Mouse (Mus musculus) kidney, postnatal 4 days (tissue): ENCODE measurements around the gene Chd3.
A peak's percentile ranks its signal among the peaks of the same experiment; 100 is the strongest.

Experiments
- DNase-seq, 2 experiments: peaks; one replicate each; pipeline ENCODE4 v3.0.0; 2021; ENCODE audit warnings: mixed read lengths in 2 of 2

Chd3 gene

DNA sequence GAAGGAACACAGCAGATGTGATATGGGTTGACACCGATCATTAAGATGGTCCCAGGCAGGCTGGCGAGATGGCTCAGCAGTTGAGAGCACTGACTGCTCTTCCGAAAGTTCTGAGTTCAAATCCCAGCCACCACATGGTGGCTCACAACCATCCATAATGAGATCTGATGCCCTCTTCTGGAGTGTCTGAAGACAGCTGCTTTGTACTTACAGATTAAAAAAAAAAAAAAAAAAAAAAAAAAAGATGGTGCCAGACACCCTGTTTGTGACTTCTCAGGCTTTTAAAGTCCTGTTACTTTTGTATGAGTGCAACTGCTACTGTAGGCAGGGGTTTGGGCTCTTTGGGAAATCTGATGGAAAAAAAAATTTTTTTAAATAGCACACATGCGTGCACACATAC, 19.5 kb upstream of the Chd3 start:
- DNase-seq, result no peak

DNA sequence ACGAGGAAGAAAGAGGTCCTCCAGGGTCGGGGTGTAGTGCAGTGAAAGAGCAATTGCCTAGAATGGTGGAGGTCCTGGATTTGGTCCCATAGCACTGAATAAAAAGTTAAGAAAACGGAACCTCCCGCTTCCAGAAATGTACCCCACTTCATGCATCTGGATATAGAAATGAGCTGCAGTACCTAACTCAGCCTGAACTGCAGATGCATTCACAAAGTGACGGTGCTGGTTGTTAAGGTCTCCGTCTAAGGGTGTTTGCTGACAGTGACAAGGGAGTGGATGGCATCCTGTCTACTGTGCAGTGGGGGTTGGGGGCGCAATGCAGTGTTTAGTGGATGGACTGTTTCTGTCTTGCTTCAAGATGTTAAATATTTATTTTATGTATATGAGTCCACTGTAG, 17.6 kb upstream of the Chd3 start:
- DNase-seq, result no peak

DNA sequence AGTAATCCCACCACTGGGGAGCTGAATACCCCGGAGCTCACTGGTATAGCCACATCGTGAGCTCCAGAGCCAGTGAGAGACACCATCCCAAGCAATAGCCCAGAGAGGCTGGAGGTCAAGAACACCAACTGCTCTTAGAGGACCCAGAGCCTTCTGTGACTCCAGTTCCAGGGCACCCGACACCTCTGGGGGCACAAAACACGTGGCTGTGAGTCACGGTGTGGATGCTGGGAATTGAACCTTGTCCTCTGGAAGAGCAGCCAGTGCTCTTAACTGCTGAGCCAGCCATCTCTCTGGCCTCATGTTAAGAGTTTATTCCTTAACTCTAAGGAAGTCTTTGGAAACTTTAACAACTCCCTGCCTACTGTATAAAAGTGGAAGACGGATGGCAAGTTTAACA, 15.8 kb upstream of the Chd3 start:
- DNase-seq, result peak; percentile 41 to 64

DNA sequence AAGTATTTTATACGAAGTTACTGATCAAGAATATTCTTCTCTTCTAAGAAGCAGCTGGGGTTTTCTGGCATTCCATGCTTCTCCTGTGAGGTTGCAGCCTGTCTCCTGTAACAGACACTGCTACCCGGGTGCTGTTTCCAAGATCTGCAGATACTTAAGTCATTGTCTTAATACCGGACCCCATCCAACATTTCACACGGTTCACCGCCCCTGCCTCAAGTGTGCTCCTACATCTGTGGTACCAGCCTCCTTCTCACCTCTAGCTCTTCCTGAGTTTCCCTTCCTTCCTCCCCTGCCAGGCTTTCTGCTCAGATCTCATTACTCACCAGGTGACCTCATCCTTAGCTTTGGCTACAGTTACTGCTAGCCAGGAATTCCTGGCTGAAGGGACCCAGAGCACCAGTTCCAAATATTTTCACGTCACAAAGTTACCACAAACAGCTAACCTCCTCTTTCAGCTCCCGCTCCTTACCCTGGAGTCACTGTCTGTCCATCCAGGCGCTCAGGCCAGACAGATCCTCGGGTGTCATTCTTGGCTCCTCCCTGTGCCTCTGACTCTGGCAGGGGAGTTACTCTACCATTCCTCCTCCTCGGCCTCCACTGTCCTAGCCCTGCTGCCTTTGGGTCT, 13.4 kb upstream of the Chd3 start:
- no peak for DNase-seq

DNA sequence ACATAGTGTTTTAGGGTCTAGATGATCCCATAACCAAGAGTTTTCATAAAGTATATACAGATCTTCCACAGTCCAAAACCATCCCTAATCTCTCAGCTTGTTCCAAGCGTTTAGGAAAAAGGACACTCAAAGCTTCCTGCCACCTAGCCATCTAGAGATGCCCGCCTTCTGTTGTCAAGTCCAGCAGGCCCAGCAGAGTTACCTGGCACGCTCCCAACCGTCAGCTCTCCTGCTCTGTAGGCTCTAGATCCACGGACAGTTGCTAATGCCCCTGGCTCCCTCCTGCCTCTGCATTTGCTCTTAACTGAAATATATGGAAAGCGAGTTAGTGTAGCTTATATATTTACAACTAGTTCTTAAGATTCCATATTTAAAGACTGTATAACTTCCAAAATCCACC, 12.2 kb upstream of the Chd3 start:
- no peak for DNase-seq

DNA sequence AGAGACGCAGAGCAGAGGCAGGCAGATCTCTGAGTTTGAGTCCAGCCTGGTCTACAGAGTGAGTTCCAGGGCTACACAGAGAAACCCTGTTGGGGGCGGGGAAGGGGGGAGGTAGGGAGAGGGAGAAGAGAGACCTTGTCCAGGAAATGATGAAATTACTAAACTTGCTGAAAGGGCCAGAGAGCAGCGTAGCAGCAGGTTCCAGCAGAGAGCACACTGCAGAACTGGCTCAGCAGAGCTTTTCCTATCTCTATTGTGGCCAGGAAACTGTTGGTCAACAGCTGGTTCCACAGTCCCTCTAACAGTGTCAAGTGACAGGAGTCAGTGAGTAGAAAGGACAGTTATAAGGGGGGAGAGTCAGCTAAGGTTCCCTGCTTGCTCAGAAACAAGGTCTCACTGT, 10.4 kb upstream of the Chd3 start:
- no peak for DNase-seq

DNA sequence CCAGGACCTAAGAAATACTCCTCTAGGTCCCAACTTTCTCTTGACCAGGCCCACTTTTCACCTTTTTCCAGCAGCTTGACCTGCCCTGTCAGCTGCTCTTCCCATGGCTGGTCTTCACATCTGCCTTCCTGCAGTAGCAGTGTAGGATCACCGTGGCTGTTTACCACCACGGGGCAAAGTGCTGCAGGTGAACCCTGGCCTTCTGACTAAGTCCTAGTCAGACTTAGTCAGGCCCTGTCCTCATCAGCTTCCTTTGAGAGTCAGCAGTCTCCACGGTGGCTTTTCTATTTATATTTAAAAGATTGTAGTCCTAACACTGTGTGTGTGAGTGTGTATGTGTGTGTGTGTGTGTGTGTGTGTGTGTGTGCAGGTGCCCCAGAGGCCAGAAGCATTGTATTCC, 8.6 kb upstream of the Chd3 start:
- DNase-seq, result peak in 1 of 2 experiments; percentile 49

DNA sequence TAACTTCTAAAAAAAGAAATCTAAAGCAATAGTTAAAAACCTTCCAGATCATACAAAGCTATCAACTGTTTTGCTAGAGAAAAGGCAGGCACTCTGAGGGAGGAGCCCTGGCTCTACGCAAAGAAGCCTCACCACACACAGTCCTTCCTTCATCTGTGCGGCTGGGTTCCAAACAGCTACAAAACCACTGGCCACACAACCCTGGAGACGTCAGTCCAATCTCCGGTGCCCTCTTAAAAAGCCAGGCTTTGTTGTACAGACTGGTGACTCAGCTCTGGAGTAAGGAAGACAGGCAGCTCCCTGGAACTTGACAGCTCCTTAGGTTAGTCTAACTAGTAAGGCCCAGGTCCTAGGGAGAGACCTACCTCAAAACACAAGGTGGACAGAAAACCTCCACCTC, 6.4 kb upstream of the Chd3 start:
- DNase-seq, result no peak

DNA sequence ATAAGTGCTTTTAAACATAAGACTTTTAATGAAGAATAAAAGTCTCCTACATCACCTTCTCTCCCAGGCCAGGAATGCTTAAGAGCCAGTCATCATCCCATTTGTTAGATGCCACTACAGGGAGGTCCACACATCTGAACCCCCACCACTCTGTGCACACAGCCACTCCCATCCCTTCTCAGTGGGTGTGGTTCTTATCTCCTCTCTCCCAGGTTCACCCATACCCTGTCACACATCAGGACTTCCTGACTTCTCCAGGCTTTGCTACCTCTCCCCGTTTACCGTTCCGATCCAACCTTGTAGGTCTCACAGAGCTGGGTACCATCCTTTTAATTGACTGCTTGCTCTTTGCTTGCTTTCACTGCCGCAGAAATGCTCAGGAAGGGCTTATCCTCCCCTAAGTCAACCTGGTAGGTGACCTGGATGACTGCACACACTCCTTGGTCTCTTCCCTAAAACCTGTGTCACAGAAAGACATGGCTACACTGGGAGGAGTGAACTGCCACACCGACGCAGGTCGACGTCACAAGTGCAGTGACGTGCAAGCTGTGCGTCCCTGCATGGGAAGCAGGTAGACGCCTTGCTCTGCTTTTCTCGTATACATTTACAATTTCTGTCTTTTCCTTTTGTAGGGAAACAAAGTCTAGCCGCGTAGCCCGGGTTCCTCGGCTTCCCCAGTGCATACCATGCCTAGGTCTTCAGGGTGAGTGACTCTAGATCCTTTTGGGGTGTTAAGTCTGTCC, 4.2 kb upstream of the Chd3 start:
- DNase-seq, result no peak

DNA sequence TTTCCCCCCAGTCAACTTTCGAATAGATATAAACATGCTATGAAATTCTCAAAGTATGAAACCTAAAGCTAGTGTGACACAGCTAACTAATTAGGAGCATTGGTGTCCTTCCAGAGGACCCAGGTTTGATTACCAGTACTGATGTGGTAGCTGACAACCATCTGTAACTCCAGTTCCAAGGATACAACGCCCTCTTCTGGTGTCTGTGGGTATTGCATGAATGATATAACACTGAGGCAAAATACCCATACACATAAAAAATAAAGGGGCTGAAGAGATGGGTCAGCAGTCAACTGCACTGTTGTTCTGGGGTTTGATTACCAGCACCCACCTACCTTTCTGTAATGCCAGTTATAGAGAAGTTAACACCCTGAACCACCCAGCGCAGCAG, 3.6 kb upstream of the Chd3 start:
- DNase-seq, result no peak

DNA sequence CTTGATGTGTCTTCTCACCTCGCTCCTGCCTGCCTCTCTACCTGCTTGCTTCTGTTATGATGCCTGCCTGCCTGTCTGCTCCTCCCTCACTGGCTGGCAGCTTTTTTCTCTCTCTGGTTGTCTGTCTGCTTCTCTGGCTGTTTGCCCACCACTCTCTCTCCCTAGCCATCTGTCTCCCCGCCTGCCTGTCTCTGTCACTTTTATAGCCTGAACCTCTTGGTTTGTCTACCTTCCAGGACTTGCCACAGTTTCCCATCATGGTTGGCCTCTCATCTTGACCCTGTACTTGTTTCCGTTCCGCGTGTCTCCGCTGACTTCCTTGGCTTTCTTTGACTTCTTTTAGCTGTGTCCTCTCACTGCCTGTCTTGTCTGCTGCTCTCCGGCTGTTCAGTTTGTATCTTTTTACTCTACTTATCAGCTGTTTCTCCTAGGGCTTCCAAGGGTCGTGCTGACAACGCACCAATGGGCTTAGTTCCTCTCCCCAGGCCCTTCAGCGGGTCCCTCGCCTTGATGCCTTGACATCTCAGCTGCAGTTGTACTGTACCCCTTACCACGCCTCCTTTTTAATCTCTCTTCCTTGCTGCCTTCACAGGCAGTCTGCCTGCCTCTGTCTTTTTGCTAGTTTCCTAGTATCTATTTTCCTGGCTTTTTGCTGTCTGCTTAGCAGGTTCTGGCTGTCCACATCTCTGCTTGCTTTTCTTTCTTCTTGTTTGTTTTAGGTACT, 3.0 kb upstream of the Chd3 start:
- DNase-seq, result peak; percentile 42 to 50

DNA sequence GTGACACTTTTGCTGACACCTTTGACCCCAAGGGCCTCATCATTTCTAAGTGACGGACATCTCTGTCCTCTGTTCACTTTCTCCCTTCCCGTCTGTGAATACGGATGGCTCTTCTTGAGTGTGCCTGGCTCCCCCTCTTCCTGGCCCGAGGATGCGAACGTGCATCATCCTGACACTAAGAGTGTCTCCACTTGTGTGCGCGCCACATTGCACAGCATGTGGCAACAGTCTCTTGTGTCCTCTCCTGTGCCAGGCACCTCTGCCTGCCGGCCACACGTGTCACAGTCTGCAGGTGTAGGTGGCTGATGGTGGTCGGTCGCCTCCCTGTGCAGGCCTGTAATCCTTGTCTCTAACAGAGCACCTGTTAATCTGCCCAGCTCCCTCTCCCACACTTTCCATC, 2.4 kb upstream of the Chd3 start:
- peak in 1 of 2 experiments; percentile 27 for DNase-seq

DNA sequence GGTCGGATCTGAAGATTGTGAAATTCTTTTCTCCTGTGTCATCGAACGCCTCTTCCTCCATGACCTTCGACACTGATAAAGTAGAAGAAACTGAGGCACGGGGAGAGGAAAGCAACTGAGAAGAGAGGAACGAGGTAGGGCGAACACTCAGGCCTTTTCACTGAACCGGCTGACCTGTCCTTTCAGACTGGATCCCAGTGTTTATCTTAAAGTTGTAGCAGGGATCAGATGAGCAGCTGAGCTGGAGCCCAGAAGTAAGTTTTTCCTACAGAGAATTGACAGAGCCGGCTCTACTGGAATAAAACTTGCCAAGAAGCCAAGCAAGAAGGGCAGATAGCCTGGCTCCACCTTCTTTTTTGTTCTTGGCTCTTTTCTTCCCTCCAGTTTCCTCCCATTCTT, 1.6 kb upstream of the Chd3 start:
- DNase-seq, result no peak

DNA sequence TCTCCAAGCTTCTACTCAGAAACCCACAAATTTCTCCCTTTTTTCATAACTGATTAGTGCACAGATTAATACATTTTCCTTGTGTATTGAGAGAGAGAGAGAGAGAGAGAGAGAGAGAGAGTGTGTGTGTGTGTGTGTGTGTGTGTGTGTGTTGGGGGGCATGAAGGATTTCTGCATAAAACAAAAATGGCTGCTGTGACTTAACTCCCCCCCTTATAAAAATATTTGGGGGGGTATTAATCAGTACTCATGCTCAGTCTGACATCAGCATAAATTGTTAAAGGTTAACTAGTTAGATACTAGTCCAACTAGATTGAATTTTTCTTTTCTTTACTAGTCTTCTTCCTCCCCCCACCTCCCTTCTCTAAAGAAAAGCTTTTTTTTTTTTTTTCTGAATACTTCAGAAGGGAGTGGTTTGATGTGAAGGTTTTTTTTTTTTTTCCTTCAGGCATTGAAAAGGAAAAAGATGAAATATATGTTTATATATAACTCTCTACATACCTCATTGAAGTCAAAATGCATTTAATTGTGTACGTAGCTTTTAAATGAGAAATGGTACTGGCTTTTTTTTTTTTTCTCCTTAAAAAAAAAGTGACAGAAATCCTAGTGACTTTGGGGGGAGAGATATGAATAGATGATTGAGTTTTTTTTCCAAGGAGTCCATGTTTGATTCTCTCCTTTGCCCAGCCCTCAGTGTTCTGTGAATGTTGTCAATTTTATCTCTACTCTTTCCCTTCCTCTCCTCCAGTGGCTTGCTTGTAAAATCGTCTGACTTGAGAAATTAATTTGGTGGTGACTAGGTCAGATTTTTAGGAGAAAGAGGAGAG, 997 bp upstream of the Chd3 start:
- no peak for DNase-seq

DNA sequence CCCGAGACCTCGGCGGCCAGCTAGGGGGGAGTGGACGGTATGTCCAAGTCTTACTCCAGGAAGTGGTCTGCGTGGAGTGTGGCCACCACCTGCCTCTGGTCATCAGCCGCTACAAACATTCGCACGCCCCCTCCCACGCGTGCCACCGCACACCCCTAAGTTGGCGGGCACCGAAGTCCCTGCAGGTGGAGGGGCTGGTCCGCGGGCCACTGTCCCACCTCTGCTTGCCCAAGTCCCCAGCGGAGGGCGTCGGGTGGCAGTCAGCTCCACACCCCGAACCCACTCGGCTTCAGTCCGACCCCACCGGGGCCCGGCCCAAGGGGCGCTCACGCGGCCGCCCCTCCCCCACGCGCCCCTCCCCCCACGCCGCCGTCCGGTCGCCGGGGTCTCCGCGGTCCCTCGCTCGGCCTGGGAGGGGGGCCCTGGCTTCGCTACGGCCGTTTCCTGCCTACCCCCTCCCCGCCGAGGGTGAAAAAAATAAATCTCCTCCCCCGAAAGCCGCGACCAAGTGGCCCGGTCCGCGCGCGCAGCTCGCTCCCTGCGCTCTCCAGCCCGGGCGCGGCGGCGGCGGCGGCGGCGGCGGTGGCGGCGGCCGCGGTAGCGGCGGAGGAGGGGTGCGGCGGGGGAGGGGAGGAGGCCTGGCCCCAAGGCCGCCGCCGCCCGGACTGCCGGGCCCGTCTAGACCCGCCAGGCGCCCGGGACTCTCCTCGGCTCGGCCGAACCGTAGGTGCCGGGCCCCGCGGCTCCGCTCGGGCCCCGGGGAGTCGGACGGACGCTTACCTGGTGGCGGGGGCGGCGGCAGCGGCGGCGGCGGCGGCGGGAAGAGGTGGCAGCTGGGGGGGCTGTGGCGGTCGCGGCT, 621 bp downstream of the Chd3 start:
- DNase-seq, result peak; percentile 67 to 79

DNA sequence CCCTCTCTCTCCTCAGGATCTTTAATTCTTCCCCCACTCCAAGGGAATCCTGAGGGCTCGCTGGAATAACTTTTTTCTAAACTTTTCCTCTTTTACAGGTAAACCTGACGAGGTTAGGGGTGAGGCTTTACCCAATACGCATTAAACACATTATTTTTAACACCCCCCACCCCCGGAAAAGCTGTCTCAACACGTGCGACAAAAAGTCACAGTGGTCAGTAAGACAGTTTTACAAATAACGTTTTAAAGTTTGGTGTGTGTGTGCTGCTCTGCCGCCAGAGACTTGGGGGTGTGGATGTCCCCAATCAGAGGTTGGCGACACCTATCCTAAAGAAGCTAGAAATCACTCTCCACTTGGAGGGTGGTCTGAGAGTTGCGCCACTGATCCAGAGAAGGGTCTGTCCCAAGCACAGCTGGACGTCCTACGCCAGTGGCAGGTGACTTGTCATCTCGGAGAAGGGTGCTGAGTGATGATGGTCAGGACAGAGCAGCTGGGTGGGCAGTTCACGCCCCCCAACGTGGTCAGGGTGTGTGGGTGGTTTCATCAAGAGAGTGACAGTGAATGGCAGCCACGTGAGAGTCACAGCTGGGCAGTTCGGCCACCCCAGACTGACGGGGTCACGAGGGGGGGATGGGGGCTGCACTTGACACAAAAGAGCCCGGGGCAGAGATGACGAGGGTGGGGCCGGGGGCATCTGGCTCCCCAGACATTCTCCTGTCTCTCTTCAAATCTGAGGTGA, 1.4 kb downstream of the Chd3 start:
- peak; percentile 63 to 76 for DNase-seq

DNA sequence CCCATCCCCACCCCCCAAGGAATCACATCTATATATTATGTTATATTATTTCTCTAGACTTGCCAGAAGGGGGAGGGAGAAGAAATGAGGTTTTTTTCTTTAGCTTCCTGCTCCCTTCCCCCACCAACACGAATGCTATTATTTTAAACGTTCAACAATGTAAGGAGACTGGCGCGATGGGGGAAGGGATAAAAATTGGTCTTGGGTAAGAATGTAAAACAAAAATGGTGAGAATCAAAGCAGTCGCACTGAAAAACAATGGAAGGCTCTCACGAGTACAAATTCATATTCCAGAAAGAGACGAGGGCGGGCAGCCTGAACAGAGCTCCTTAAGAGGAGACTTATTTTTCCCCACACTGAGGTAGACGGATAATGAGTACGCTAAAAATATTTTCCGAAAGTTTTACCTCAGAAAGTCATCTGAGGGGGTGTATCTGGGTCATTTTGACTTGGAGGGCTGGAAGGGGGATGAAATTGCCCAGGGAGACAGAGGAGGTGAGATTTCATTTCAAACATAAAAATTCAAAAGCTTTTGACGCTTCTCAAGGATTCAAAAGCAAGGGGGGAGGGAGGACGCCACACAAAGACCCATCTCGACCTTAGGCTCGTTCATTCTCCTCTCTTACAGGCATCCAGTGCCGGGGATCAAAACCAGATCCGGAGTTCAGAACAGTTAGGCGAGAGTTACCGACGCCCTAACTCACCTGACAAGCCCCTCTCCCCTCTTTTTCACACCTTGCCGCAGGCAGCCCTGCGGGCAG, 2.2 kb downstream of the Chd3 start:
- peak; percentile 49 to 62 for DNase-seq

DNA sequence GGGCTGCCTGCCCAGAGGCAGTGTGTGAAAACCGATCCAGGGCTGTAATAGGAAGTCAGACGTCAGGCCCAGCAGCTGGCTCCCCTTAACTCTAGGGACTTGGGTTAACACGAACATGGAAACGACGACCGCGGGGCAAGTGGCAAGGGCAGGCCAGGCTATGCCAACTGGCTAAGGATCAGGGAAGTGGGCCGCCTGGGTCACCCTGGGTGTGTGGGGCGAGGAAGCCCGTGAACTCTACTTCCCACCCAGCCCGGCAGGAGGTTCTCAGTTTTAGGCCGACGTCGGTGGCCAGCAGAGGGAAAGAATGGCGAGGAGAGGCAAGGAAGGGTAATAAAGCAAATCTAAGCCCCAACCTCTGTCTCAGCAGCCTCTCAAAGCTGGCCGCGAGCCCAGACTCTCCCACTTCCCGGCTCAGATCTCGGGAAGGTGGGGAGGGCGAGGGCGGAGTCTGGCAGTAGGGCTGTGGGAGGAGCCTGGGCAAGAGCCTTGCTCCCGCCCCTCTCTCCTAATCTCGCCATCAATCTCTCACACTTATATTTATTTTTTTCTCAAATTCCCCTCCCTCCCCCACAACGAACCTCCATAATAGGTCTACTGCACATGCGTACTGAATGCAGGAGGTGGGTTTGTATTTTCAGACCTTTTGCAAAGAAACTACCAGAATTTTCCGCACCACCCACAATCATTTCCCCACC, 2.9 kb downstream of the Chd3 start:
- peak; percentile 99 for DNase-seq

DNA sequence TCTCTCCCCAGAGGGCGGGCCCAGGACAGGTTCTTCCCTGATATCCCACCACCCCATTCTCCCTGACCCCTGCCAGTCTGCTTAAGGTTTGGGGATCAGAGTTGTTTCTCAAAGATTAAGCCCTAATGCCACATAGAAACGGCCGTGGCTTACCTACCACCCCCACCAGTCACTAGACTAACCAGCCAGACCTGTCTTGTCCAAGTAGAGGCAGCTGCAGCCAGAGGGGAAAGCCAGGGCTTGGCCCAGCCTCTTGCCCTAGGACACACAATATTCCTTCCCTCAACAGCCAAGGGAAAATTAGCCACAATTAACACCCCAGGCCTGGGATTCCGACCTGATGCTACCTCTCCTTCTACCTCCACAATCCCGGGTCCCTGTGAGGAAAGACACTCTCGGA, 3.5 kb downstream of the Chd3 start:
- no peak for DNase-seq

DNA sequence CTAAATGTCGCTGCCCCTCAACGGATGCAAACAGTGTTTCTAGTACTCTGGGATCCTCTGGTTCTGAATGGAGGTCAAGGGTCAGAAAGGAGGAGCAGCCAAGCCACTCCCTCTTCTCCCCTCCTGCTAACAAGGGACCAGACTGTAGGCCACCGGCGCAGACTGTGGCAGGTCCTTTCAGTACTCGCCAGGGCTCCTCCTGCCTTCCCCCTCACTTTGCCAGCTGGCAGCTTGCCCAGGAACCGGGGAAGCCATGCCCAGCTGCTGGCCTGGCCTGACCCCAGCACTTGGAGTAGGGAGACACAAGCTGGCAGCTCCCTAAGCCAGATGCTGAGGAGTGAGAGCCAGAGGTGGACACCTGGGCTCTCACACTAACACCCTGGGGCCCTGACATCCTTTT, 4.3 kb downstream of the Chd3 start:
- peak; percentile 95 to 96 for DNase-seq
